Mouse (Mus musculus) right cerebral cortex, postnatal 4 days (tissue): ENCODE measurements at regions not wholly inside any gene's neighbourhood (a gene's known extent, or its start where the extent isn't known, plus 50 kb on each side); places are given as distances from the start of the nearest gene placed in this dataset.

ENCODE experiments used
- DNase-seq: peaks from one replicate; pipeline ENCODE4 v3.0.0-alpha.2; 2022

DNA sequence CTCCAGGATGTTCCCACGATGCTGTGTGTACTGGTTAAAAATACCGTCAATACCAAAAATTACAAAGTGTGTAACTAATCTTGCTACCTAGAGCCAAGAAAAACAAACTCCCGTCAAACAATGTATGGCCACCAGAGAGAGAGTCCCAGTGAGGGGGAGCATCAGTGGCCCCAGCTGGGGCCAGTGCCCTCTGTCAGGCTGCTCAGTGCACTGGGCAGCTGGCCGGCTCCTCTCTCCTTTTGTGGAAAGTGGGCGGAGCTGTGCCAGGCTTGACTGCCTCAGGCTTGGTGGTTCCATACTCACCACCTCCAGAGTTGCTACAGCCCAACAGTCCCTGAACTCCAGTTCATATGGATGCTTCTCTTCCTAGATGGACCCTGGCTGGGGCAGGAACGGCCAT is 53.8 kb upstream of the Sept5 start:
- DNase-seq = no peak

DNA sequence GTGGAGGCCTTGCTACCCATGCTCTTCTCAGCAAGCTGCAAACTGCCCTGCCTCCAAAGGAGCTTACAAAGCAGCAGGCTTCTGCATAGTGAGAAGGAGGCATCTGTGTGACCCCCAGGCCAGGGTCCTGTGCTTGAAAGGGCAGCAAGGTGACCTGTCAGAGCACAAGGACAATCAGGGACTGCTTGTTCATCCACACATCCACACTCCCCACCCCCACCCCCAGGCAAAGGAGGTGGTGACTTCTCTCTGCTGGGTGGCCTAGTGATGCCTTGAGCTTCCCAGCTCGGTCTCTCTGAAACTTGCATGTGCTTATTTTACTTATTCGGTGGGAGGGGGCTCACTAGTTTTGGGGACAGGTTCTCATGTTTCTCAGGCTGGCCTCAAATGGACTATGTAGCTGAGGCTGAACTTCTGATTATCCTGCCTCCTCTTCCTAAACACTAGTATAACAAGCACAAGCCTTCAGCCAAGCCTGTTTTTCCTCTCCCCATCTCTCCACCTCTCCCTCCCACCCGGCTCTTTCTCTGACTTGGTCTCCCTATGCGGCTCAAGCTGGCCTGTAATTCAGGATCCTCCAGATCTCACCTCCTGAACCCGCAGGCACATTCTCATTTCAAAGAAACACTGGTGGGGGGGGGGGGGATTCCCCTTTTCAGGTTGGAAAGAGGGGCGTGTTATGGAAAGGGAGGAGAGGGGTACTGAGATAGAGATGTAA is 56.4 kb upstream of the Sept5 start:
- DNase-seq = no peak

DNA sequence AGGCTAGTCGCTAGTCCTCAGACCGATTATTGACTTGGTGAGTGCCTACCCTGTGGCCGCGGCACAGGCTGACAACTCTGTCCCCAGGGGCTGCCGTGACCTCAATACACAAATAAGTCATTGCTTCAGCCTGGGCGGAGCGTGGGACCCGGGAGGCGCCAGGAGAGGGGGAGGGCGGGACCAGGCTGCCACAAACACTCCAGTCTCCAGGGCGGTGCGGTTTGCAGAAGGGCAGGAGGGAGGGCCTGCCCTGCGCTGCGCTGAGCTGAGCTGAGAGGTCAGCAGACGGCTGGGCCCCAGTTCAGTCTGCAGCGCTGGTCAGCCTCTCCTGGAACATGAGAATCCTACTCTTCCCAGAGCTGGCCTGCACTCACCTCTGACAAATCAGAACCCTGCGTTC is 57.2 kb upstream of the Sept5 start:
- peak; percentile 49 for DNase-seq

DNA sequence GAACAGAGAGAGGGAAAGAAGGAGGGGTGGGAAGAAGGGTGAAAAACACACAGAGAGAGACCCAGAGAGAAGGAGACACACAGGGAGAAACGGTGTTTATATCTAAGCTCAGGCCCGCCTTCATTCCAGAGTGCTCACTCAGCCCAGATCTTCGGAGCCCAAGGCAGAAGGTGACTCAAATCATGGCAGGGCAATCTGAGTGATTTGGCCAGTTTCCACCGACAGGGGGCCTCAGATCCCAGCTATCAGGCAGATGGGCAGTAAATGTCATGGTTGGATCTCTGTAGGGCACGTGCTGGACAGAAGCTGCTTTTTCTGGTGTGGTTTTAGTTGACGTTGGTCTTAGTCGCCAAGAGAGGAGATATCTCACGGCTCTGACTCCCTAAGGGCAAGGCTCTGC is 57.6 kb upstream of the Sept5 start:
- DNase-seq = peak; percentile 45

DNA sequence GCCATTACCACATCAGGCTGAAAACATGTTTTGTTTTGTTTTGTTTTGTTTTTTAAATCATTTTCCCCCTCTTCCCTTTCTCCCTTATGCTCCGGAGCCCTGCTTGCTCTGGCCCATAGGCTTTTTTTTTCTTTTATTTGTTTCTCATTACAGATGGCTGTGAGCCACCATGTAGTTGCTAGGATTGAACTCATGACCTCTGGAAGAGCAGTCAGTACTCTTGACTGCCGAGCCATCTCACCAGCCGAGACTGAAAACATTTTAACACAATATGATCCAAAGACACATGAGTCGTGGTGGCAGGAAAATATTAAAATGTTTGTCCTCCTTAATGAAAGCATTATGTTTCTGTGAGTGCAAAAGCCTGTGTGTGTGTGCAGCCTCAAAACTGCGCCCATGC is 65.8 kb upstream of the Sept5 start:
- DNase-seq = no peak

DNA sequence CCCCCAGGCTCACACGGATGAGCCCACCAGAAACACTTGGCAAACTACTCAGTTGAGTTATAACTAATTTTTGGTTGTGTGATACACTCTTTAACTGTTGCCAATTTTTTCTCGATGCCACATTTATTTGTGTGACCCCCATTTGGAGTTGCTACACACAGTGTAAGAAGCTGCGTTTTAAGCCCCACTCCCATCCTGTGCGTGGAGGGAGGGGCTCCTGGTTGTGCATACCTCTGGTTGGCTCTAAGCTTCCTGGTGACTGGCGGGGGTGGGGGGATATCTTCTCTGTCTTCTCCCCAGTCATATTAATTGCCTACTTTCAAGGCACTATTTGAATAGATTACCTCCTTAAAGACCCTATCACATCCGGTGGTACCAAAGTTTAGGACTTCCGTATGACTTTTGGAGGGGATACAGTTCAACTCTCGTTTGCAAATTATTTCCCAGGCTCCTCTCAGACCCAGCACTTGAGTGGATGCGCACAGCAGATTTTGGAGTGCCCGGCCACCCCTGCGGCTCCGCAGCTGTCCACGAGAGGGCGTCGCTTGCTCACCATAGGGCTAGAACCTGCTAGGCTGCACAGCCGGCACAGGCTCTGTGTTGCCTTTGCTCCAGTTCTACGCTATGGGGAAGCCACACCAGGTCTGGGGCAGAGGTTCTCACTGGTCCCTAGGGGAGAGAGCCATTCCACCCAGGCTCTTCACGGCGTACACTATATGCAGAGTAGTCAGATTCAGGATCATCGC is 66.5 kb upstream of the Sept5 start:
- DNase-seq = peak; percentile 90

DNA sequence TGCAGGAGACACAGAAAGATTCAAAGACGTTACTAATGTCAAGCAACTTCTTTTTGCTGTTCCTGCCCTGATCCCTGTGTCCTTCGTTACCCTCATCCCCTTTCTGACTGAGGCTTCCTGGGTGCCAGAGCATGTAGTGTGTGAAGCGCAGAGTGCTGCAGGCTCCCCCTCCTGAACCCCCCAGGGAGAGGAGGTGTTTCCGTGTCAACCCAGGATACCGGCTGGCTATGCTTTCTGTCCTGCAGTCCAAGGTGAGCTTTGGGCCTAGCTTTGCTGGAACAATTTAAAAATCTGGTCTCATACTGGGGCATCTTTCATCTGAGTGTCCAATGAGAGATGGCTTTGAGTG is 67.0 kb upstream of the Sept5 start:
- DNase-seq = no peak

DNA sequence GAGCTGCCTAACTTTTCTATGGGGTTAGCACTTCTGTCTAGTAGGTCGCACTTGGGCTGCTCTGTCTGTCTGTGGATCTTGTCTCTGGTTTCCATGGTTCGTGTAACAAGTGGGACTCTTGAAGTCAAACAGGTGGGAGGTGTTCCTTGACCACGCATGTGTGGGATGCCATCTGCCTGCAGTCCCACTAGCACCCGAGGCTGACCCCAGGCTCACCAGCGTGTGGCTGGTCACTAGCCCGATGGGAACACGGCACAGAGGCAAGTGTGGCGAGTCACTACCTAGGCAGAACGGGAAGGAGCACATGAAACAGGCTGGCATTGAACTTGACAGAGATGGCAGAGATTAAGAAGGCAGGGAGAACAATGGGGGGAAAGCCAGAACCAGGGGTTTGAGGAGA is 72.5 kb upstream of the Cldn5 start:
- no peak for DNase-seq

DNA sequence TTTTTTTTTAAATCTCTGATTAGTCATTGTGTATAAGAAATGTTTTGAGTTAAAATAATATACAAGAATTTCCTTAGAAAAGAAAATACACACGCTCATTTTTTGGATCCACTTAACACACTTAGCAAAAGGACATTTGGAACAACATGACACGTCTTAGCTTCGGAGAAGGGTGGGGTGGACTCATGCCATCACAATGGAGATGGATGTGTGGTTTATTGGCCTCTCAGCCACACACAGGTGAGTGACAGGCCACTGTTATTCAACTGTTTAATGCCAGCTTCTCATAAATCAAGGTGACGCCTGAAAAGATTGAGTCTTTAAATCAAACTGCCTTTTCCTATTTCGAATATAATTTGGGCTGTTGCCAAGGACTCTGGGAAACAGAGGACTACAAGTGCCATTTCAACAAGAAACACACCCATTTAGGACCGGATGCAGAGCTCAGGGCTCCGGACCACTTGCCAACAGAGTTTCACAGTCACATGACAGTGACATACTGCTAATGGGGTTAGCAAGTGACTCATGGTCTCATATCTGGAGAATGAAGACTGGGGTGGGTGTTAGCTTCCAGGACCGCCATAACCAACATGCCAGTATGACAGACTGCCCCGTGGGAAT is 71.5 kb upstream of the Cldn5 start:
- no peak for DNase-seq

DNA sequence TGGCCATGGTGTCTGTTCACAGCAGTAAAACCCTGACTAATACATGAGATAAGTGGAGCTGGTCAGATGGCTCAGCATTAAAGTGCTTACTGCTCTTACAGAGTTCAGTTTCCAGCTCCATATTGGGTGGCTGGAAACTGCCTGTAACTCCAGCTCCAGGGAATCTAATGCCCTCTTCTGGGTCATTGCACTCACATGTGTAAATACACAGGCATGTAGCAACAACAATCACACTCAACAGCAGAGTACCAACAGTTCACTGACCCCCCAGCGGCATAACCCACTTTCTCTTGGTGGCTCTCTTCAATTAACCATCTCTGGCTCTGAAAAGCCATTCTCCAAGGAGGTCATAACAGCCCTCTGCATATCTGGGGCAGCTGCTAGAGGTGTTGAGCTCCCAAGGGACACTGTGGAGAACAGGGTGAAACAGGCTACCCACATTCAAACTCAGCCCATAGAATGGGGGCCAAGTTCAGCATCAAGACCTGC is 65.0 kb upstream of the Cldn5 start:
- no peak for DNase-seq

DNA sequence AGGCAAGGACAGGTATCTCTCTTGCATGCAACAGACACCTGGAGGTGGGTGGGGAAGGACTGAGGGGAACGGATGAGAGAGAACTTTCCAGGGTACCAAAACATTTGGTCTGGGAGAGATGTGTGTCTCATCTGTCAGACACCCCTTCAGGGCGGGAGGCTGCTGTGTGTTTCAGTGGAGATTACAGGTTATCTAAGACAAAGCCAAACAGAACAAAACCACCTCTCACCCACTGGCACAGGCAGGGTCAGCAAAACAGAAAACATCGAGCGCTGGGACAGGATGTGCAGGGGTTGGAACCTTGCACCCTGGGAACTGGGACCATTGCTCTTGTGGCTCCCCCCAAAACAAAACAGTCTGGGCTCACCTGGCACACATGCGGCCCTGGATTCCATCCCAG is 63.6 kb upstream of the Cldn5 start:
- no peak for DNase-seq

DNA sequence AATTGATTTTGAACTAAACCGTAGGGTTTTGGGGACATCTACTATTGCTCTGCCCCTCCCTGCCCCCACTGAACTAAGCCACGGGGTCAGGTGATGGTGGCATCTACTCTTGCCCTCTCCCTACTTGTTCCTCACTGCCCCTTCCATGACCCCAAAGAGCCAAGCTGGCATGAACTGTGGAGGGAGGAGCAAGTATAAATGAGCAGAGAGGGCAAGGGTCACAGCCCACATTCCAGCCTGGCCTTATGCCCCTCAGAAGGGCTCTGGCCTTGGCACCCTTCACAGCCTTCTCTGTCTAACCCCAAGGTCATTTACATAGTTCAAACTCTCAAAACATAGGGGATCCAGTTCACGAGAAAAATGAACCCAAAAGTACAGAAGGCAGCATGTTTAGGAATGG is 61.3 kb upstream of the Cldn5 start:
- DNase-seq = no peak

DNA sequence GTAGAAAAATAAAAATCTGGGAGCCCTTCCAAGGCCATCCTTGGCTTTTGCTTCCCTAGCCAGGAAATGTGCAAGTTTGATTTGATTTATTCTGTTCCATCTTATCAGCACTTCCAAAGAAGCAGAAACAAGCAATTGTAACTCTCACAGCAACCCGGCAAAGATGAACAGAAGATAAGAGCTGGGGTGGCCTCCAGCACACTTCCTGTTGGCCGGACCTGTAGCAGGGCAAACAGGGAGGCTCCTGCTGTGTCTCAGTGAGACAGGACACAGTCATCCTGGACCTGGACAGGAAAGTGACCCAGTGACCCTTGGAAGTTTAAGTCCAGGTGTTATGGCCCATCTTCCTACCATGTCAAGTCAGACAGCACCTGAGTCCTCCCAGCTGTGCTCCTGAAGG is 58.6 kb upstream of the Cldn5 start:
- no peak for DNase-seq

DNA sequence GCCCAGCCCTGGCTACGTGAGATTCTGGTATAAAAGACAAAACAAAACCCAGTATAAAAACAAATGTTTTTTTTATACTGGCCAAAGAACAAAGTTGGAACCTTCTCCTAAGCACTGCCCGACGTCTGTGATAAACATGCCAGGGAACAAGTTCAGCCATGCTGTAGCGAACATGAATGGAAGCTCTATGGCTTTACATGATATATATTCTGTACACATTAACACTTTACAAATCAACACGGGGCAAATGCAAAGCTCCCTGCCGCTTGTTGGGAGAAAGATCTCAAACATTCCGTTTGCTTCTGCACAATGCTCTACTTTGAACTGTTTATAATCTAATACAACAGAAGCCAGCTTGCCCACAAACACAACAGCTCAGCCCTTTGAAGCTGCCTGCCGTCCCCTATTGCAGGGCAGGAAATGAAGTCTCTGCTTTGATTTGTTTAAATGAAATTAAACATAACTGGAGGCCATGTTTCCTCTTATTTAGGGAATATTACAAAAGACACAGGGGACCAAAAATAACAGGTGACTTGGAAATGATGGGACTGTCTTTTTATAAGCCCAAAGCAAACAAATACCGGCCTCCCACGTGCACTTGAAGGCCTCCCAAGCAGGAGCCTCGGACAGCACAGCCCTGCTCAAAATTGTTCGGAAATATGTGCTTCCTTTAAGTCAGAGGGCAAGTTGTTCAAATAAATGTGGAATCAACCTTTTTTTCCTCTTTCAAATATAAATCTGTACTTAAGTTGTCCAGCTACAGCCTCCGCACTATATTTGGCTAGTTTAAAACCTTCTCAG is 56.0 kb upstream of the Cldn5 start:
- no peak for DNase-seq

DNA sequence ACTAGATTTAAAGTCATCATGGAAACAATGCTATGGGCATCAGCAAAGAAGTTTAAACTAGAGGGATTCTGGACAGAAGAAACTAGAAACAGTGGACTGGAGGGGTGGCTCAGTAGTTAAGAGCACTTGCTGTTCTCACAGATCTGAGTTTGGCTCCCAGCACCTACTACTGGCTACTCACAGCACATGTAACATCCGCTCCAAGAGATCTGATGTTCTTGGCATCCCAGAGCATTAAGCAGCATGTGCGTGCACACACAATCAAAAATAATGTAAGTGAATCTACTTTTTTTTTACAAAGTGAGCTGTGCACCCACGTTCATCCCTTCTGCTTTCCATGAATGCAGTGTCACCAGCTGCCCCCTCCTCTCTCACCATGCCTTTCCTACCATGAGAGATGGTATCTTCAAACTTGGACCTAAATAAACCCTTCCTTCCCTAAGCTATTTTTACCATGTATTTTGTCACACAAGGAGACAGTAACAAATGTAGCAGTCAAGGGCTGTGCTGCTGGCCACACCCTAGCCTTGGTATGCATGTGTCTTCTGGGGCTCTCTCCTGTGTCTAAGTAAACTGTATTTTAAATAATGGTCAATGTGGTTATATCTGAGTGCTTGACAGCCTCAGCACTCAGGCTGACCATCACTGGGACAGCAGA is 53.3 kb upstream of the Cldn5 start:
- DNase-seq = no peak

DNA sequence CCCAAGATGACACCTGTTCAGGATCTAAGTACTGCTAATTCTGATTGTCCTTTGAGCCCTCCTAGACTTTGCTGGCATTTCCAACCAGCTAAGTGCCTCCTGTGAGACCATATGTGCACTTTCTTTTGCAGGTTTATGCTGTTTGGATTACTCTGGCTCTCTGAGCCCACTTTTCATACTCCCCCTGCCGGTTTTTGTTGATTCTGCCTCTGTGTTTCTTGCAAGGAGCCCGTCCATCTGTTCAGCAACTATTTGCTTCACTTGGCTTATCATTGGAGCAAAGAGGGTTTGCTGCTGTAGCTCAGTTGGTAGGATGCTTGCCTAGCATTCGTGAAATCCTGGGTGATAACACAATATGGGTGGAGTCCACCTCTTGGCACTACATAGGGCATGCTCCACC is 52.8 kb upstream of the Cldn5 start:
- DNase-seq = no peak

DNA sequence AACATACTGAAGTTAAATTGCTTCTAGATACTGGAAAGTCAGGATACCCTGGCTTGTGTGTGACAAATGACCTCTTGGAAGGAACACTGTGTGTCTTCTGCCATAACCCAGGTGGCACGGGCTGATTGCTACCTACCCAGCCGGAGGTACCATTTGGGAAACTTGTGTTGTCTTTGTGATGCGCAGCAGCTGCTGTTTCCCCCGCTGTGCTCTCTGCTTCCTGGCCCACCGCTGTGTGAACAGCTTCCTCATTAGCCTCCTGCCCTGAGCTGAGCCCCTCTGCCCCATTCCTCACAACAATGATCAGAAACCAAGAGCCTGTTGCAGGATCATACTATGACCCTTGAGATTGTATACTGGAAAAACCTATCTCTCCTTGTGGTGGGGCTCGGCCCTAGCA is 51.9 kb upstream of the Cldn5 start:
- DNase-seq = no peak
